Mouse (Mus musculus) midbrain, embryonic 16.5 days (tissue): ENCODE data around the gene Foxp1. TPM values are rescaled to one million over a fixed set of nuclear protein-coding genes. Genes with fewer than 3 reads are reported as not detected.

Experiments used
- ATAC-seq: fragments of 200-750 bp; cut with Nextera tagmentation; 2 replicates; pipeline ENCODE4 v1.8.0; 2017; ENCODE audit warnings: moderate TSS enrichment
- H3K27ac ChIP-seq: fragments of 300-500 bp; sonication (generic); 2 replicates; pipeline ENCODE4 v1.5.1; 2014; ENCODE audit warnings: mild to moderate bottlenecking, low read length, mixed read lengths
- H3K27me3 ChIP-seq: fragments of 300-500 bp; sonication (generic); 2 replicates; pipeline ENCODE4 v1.6.1; 2014; ENCODE audit warnings: low read depth, low read length, mixed read lengths; ENCODE audit not compliant: control insufficient read depth, insufficient read depth
- H3K36me3 ChIP-seq: fragments of 300-500 bp; sonication (generic); 2 replicates; pipeline ENCODE4 v1.6.1; 2014; ENCODE audit warnings: mild to moderate bottlenecking, low read length, moderate library complexity, mixed read lengths; ENCODE audit not compliant: control insufficient read depth, insufficient read depth
- H3K4me1 ChIP-seq: fragments of 300-500 bp; sonication (generic); 2 replicates; pipeline ENCODE4 v1.6.1; 2014; ENCODE audit warnings: mild to moderate bottlenecking, low read length, mixed read lengths; ENCODE audit not compliant: control insufficient read depth, insufficient read depth
- H3K4me2 ChIP-seq: fragments of 300-500 bp; sonication (generic); 2 replicates; pipeline ENCODE4 v1.6.1; 2014; ENCODE audit warnings: mild to moderate bottlenecking, low read length, mixed read lengths
- H3K4me3 ChIP-seq: fragments of 300-500 bp; sonication (generic); 2 replicates; pipeline ENCODE4 v1.5.1; 2014; ENCODE audit warnings: low read depth, mild to moderate bottlenecking, low read length, moderate library complexity, mixed read lengths
- H3K9ac ChIP-seq: fragments of 300-500 bp; sonication (generic); 2 replicates; pipeline ENCODE4 v1.6.1; 2014; ENCODE audit warnings: low read depth, low read length, mixed read lengths
- H3K9me3 ChIP-seq: fragments of 300-500 bp; sonication (generic); replicated peaks from 2 replicates; pipeline ENCODE4 v1.6.1; 2014; ENCODE audit warnings: mild to moderate bottlenecking, low read length, mixed read lengths; ENCODE audit not compliant: control insufficient read depth, poor library complexity, severe bottlenecking
- WGBS: fragments of 180-500 bp; shearing (Covaris S2); extraction: QIAGEN DNeasy Blood & Tissue Kit; methylation state at CpG from one replicate; pipeline ENCODE4 v1.1.7; 2014; 5-methylcytosine and 5-hydroxymethylcytosine counted together
- polyA plus RNA-seq: library from polyadenylated mRNA; unstranded; fragments of >200 nt; fragmentation: Nextera tagmentation; extraction: Ambion mirVana; gene quantifications from 2 replicates; pipeline ENCODE4 v1.2.1, GENCODE M21; 2015

Foxp1 gene
- polyA plus RNA-seq, 1 experiment from 2014 or later = 79.8 TPM

DNA sequence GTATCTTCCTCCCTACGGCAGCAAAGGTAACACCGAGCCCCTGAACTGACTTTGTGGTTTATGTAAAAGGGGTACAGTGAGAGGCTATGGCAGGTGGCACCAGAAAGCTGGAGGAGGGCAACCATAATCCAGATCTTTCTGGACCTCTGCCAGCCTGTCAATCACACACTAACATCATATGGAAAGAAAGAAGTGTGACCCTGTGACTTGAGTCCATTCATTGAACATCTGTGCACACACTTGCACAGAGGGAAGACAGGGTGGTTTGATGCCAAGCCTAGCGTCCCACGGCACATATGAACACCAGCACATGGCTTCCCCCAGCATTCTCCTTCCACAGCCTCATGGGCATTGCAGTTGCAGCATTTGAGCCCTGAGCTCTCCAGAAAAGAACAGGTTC is 58.1 kb downstream of the Foxp1 start:
- no peak for ATAC-seq
- no peak overlapping the region for H3K4me3 ChIP-seq
- H3K9me3 ChIP-seq = no peaks in the 10 kb centered on the region
- no peak overlapping the region for H3K9ac ChIP-seq
- no peak overlapping the region for H3K27ac ChIP-seq
- no peaks in the 10 kb centered on the region for H3K36me3 ChIP-seq
- H3K27me3 ChIP-seq = no peaks in the 10 kb centered on the region
- peaks cover 14% of the 10 kb centered on the region for H3K4me1 ChIP-seq
- 63% methylated on average over 4 of the region's 4 CpGs for WGBS
- H3K4me2 ChIP-seq = no peak overlapping the region

DNA sequence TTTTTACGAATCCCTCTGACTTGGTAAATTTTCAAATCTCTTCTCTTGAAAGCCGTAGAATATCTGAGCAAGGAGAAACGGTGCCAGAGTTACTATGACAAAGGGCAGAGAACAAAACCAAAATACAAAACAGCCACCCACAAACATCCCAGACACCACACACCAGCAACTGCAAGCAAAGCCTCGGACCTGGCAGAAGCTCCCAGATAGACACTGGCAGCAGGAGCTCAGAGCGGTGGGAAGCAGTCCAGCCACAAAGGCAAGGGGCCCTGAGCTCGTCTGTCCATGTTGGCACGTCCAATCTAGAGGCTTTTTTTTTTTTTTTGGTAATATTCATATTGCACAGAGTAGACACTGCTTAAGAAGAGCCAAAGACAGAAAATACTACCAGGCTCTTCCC is 58.6 kb downstream of the Foxp1 start:
- no peaks in the 10 kb centered on the region for H3K9me3 ChIP-seq
- no peak for ATAC-seq
- WGBS = 70% methylated on average over 7 of the region's 7 CpGs
- peaks cover 14% of the 10 kb centered on the region for H3K4me1 ChIP-seq
- H3K4me2 ChIP-seq = no peak overlapping the region
- H3K27ac ChIP-seq = no peak overlapping the region
- H3K36me3 ChIP-seq = no peaks in the 10 kb centered on the region
- no peak overlapping the region for H3K4me3 ChIP-seq
- H3K9ac ChIP-seq = no peak overlapping the region
- no peaks in the 10 kb centered on the region for H3K27me3 ChIP-seq

- no peaks in the 10 kb centered on the region for H3K36me3 ChIP-seq
- 91% methylated on average over 4 of the region's 4 CpGs for WGBS
- no peak overlapping the region for H3K4me3 ChIP-seq
- no peaks in the 10 kb centered on the region for H3K9me3 ChIP-seq
- H3K4me1 ChIP-seq = peaks cover 7% of the 10 kb centered on the region
- no peak overlapping the region for H3K4me2 ChIP-seq
- no peak overlapping the region for H3K9ac ChIP-seq
- H3K27ac ChIP-seq = no peak overlapping the region
- no peak for ATAC-seq
- H3K27me3 ChIP-seq = no peaks in the 10 kb centered on the region
These were observed 63.7 kb downstream of the Foxp1 start for GRCm38 (mm10) chr6:99458775-99459174.

DNA sequence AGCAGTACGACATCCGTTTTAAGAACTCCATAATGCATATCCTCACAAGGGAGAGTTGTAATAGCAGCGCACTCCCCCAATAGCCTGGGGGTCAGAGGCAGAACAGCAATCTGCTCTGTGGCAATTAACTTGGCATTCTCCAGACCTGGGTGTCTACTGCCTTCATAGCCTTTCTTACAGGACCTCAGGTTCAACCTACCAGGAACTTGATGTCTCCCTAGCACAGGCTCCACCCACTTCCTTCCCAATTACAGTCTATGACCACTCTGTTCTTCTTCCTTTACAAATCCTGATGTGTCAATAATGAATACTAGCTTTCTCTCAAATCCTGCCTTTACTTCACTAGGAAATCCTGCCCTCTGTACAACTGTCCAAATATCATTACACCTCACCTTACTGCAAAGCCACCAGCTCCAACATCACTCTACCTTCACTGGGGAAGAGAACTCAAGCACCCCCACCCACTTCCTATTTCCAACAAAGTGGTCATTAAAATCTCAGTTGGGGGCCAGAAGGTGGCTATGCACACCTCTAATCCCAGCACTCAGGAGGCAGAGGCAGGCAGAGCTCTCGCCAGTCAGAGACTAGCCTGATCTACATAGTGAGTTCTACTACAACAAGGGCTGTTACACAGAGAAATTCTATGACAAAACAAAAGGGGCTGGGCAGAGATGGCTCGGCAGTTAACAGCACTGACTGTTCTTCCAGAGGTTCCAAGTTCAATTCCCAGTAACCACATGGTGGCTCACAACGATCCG is 68.6 kb downstream of the Foxp1 start:
- Histone ChIP-seq H3K27ac (no peak overlapping the region), H3K9ac (no peak overlapping the region), H3K36me3 (no peaks in the 10 kb centered on the region), H3K27me3 (no peaks in the 10 kb centered on the region), H3K9me3 (no peaks in the 10 kb centered on the region), H3K4me1 (0 out of 2 replicates have a peak, but pooled peaks cover 2% of the 10 kb centered on the region), H3K4me2 (no peak overlapping the region), H3K4me3 (no peak overlapping the region)
- WGBS = 88% methylated on average over 7 of the region's 7 CpGs
- no peak for ATAC-seq

DNA sequence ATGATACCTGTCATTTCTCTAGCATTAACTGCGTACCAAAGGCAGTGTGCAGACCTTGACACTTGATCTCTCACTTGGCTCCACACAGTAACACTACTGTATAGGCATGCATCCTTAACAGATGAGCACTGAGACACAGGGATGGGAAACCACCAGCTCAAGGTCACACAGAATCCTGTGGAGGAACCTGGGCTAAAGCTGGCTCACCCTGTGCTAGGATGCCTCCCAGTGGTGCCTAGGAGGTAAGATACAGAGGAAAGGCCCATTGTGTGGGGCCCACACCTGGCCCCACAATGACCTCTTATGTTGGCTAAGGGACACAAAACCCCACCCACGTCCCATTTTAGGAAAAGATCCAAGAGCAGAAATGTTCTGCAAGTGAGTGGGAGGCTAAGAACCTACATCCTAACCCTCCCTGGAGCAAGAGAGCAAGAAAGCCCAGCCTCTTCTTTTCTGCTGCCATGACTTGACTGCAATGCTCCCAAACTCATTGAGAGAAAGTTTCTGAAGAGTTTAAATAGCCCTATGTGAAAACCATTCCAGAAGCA is 69.8 kb downstream of the Foxp1 start:
- WGBS = 86% methylated on average over 2 of the region's 2 CpGs

DNA sequence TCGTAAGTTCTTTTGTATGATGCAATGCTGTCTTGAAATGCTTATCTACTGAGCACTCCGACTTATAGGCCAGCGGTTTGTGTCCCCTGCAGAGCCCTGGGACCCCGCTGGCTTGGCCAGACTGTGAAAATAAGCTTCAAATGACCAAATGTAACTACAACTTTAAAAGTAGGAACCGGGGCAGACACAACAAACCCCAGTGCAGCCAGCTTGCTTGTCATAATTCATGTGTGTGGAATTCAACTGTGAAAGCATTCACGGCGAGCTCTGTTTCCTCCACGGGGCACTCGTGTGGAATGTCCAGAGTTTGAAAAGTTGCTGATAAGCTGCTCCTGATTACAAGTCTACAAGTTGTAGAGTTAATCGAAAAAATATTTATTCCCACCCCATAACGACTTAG is 71.0 kb downstream of the Foxp1 start:
- Histone ChIP-seq H3K27me3 (no peaks in the 10 kb centered on the region), H3K9ac (no peak overlapping the region), H3K4me2 (no peak overlapping the region), H3K36me3 (no peaks in the 10 kb centered on the region), H3K9me3 (no peaks in the 10 kb centered on the region), H3K4me1 (0 out of 2 replicates have a peak, but pooled peaks cover 2% of the 10 kb centered on the region), H3K4me3 (no peak overlapping the region), H3K27ac (no peak overlapping the region)
- WGBS = 53% methylated on average over 11 of the region's 11 CpGs
- ATAC-seq = no peak

More for the DNA sequence above, 69.8 kb downstream of the Foxp1 start:
- ATAC-seq = 0 out of 2 replicates have a peak, but pooled peaks have one; percentile 25
- H3K27ac ChIP-seq = no peak overlapping the region
- H3K27me3 ChIP-seq = no peaks in the 10 kb centered on the region
- H3K4me1 ChIP-seq = 0 out of 2 replicates have a peak, but pooled peaks cover 2% of the 10 kb centered on the region
- H3K9me3 ChIP-seq = no peaks in the 10 kb centered on the region
- no peaks in the 10 kb centered on the region for H3K36me3 ChIP-seq
- H3K4me2 ChIP-seq = no peak overlapping the region
- H3K9ac ChIP-seq = no peak overlapping the region
- H3K4me3 ChIP-seq = no peak overlapping the region

- H3K36me3 ChIP-seq = no peaks in the 10 kb centered on the region
- no peaks in the 10 kb centered on the region for H3K9me3 ChIP-seq
- no peak overlapping the region for H3K9ac ChIP-seq
- H3K4me3 ChIP-seq = no peak overlapping the region
- 85% methylated on average over 4 of the region's 4 CpGs for WGBS
- H3K27ac ChIP-seq = no peak overlapping the region
- no peaks in the 10 kb centered on the region for H3K27me3 ChIP-seq
- no peak overlapping the region for H3K4me2 ChIP-seq
- ATAC-seq = no peak
- H3K4me1 ChIP-seq = 0 out of 2 replicates have a peak, but pooled peaks cover 2% of the 10 kb centered on the region
These were observed 75.1 kb downstream of the Foxp1 start for GRCm38 (mm10) chr6:99447447-99447846.

DNA sequence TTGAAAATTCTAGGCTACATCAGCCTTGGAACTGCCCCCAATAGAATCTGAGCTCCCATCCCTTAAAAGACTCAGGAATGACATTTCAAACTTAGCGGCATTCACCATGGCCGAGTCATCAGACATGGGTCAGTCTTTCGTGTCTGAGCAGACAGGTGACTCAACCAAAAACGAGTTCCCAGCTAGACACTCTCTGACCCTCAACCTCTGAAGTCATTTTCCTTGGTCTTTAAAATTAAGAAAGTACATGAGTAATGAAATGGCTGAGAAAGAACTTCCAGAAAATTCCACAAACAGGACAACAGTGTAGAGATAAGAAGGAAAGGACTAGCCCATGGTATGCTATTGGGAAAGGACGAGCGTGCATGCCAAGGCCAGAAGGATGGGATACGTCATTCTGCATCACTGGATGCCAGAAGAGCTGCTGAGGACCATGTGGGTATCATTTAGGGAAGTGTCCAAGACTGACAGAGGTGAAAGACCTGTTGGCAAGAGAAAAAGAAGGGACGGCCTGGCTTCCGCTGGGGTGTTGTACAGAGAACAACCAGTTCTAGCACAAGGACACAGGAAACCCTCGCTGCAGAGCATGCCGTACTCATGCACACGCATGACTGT is 75.6 kb downstream of the Foxp1 start:
- Histone ChIP-seq H3K27ac (no peak overlapping the region), H3K4me2 (no peak overlapping the region), H3K9ac (no peak overlapping the region), H3K9me3 (no peaks in the 10 kb centered on the region), H3K4me1 (0 out of 2 replicates have a peak, but pooled peaks cover 2% of the 10 kb centered on the region), H3K4me3 (no peak overlapping the region), H3K27me3 (no peaks in the 10 kb centered on the region), H3K36me3 (no peaks in the 10 kb centered on the region)
- WGBS = 95% methylated on average over 12 of the region's 12 CpGs
- ATAC-seq = no peak

DNA sequence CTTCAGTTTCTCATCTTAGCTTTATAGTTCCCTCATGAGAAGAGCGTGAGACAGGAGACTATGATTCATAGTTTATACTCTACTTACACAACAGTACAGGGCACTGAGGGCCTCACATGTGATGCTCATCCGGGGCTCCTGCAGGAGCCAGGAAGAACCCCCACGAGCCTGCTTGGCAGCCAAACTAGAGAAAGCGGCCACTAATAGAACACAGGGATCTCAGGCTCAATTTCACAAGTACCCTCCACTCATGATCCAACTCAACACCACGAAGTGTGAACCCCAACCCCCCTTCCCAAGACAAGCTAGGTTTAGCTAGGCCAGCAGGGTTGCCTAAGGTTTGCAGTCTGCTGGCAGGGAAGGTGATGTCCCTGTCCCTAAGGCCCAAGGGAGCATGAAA is 79.1 kb downstream of the Foxp1 start:
- no peak overlapping the region for H3K4me3 ChIP-seq
- H3K27me3 ChIP-seq = no peaks in the 10 kb centered on the region
- H3K36me3 ChIP-seq = no peaks in the 10 kb centered on the region
- 87% methylated on average over 5 of the region's 5 CpGs for WGBS
- H3K9me3 ChIP-seq = no peaks in the 10 kb centered on the region
- no peak overlapping the region for H3K4me2 ChIP-seq
- ATAC-seq = no peak
- no peak overlapping the region for H3K9ac ChIP-seq
- H3K27ac ChIP-seq = no peak overlapping the region
- H3K4me1 ChIP-seq = peaks cover 19% of the 10 kb centered on the region
